Mouse (Mus musculus) spleen, adult 2 months (tissue): ENCODE measurements around the gene Rad17.

Experiments
- CTCF ChIP-seq: fragments of 200-500 bp; IDR thresholded peaks from 2 replicates; pipeline ENCODE4 v1.5.1; 2011; ENCODE audit warnings: mild to moderate bottlenecking, inconsistent platforms; ENCODE audit not compliant: insufficient read depth, insufficient read length, insufficient replicate concordance; ENCODE audit errors: extremely low read depth
- POLR2A ChIP-seq: fragments of 200-500 bp; IDR thresholded peaks from 2 replicates; pipeline ENCODE4 v1.6.1; 2011; ENCODE audit warnings: low read depth, low read length, inconsistent platforms

DNA sequence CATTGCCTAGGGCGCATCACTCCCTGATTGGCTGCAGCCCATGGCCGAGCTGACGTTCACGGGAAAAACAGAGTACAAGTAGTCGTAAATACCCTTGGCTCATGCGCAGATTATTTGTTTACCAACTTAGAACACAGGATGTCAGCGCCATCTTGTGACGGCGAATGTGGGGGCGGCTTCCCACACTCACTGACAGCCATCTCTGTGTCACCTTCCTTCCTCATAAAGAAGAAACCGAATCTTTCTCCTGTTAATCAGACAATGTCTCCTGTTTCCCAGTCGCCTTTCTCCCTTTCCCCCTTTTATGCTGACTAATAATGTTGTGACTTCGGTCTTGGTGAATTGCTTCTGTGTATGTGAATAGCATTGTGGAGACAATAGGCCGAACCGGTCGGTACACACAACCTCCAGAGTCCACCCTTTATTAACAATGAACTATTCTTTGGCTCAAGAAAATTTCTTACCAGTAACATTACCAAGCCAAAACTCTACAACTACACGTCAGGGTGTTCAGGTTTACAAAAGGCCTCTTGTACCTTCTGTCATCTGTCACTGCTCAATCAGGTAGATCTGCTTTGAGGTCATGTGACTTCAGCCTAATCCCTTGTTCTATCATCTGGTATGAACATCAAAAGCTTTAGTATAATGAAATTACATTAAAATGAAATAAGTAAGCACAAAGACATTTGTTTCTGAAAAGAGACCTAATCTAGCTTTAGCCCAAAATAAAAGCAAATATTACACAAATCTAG, 56.6 kb downstream of the Rad17 start:
- no peak for TF ChIP-seq CTCF
- TF ChIP-seq POLR2A: no peak
